Mouse (Mus musculus) frontal cortex, adult (tissue): ENCODE measurements at regions not wholly inside any gene's neighbourhood (a gene's known extent, or its start where the extent isn't known, plus 50 kb on each side); places are given as distances from the start of the nearest gene placed in this dataset.

ENCODE experiments used
- ATAC-seq: cut with Nextera tagmentation; 2 replicates; pipeline ENCODE4 v1.9.2; 2017; ENCODE audit warnings: mild to moderate bottlenecking, moderate library complexity, mixed read lengths; ENCODE audit not compliant: low TSS enrichment

- peak; percentile 9; the same call in 1 of the 2 replicates for ATAC-seq
Measured at GRCm38 (mm10) chr4:9132982-9133625, 894.3 kb upstream of the Car8 start.

GRCm38 (mm10) chr4:9132356-9132755 lies 893.5 kb upstream of the Car8 start:
- ATAC-seq, result no peak

GRCm38 (mm10) chr4:9131610-9132009 lies 892.8 kb upstream of the Car8 start:
- ATAC-seq, result no peak

GRCm38 (mm10) chr4:9125236-9125963 lies 886.6 kb upstream of the Car8 start:
- ATAC-seq, result peak; percentile 80

GRCm38 (mm10) chr4:9124586-9125232 lies 885.9 kb upstream of the Car8 start:
- ATAC-seq, result no peak

GRCm38 (mm10) chr4:9124109-9124508 lies 885.3 kb upstream of the Car8 start:
- no peak for ATAC-seq

GRCm38 (mm10) chr4:9123396-9124031 lies 884.7 kb upstream of the Car8 start:
- no peak for ATAC-seq

GRCm38 (mm10) chr4:9122639-9123286 lies 883.9 kb upstream of the Car8 start:
- no peak for ATAC-seq

GRCm38 (mm10) chr4:9116955-9117647 lies 878.3 kb upstream of the Car8 start:
- no peak for ATAC-seq

GRCm38 (mm10) chr4:9115874-9116273 lies 877.0 kb upstream of the Car8 start:
- ATAC-seq, result no peak

GRCm38 (mm10) chr4:9113982-9114381 lies 875.1 kb upstream of the Car8 start:
- no peak for ATAC-seq

- no peak for ATAC-seq
Measured at GRCm38 (mm10) chr4:9110355-9110754, 871.5 kb upstream of the Car8 start.

- ATAC-seq, result peak; percentile 92
Measured at GRCm38 (mm10) chr4:9107295-9107694, 868.5 kb upstream of the Car8 start.

GRCm38 (mm10) chr4:9106778-9107177 lies 867.9 kb upstream of the Car8 start:
- no peak for ATAC-seq

- ATAC-seq, result no peak
Measured at GRCm38 (mm10) chr4:9104657-9105056, 865.8 kb upstream of the Car8 start.

GRCm38 (mm10) chr4:9103958-9104357 lies 865.1 kb upstream of the Car8 start:
- ATAC-seq, result no peak

- ATAC-seq, result peak; percentile 95
Measured at GRCm38 (mm10) chr4:9096809-9097700, 858.2 kb upstream of the Car8 start.

- ATAC-seq, result no peak
Measured at GRCm38 (mm10) chr4:9096274-9096673, 857.4 kb upstream of the Car8 start.

GRCm38 (mm10) chr4:9095646-9096045 lies 856.8 kb upstream of the Car8 start:
- peak; percentile 35 for ATAC-seq

- no peak for ATAC-seq
Measured at GRCm38 (mm10) chr4:9094522-9094921, 855.7 kb upstream of the Car8 start.
